Mouse (Mus musculus) MEL (cell line): ENCODE data around the gene Snrnp70. TPM values are rescaled to one million over a fixed set of nuclear protein-coding genes. Genes with fewer than 3 reads are reported as not detected.
A peak's percentile ranks its signal among the peaks of the same experiment; 100 is the strongest.

Experiments used
- DNase-seq: peaks from one replicate; pipeline ENCODE4 v3.0.0; 2011; ENCODE audit warnings: low read depth, low spot score
- H3K27ac ChIP-seq: 2 replicates; pipeline ENCODE4 v1.5.1; 2012; ENCODE audit warnings: low read depth, mild to moderate bottlenecking, control low read depth, low read length, moderate library complexity; ENCODE audit not compliant: control insufficient read depth
- H3K27me3 ChIP-seq, 2 experiments: fragments of 150-350 bp in 1 of 2; sonication (generic) in 1 of 2; 2 replicates each; pipeline ENCODE4 v1.6.1; 2012; ENCODE audit warnings: low read length in 2 of 2, mild to moderate bottlenecking in 2 of 2, improper control_type of control experiment in 1 of 2, moderate library complexity in 1 of 2; ENCODE audit not compliant: insufficient read depth in 2 of 2, control insufficient read depth in 1 of 2
- H3K36me3 ChIP-seq, 2 experiments: 2 replicates each; pipeline ENCODE4 v1.6.1; 2012 to 2014; ENCODE audit warnings: low read length in 2 of 2, improper control_type of control experiment in 1 of 2, inconsistent platforms in 1 of 2, mild to moderate bottlenecking in 1 of 2; ENCODE audit not compliant: insufficient read depth in 2 of 2, control insufficient read depth in 1 of 2
- H3K4me1 ChIP-seq, 2 experiments: fragments of 150-350 bp in 1 of 2; sonication (generic) in 1 of 2; 2 replicates each; pipeline ENCODE4 v1.6.1; 2012; ENCODE audit warnings: low read length in 2 of 2, improper control_type of control experiment in 1 of 2, mild to moderate bottlenecking in 1 of 2; ENCODE audit not compliant: insufficient read depth in 2 of 2, control insufficient read depth in 1 of 2
- H3K4me3 ChIP-seq, 2 experiments: fragments of 150-350 bp in 1 of 2; sonication (generic) in 1 of 2; 2 replicates each; pipeline ENCODE4 v1.5.1; 2012; ENCODE audit warnings: low read depth in 2 of 2, low read length in 2 of 2, mild to moderate bottlenecking in 2 of 2, moderate library complexity in 2 of 2, control low read depth in 1 of 2, improper control_type of control experiment in 1 of 2; ENCODE audit not compliant: control insufficient read depth in 1 of 2, insufficient read depth in 1 of 2
- H3K79me2 ChIP-seq: 2 replicates; pipeline ENCODE4 v1.6.1; 2012; ENCODE audit warnings: mild to moderate bottlenecking, low read length, moderate library complexity; ENCODE audit not compliant: control insufficient read depth, poor library complexity, insufficient read depth
- H3K9ac ChIP-seq: 2 replicates; pipeline ENCODE4 v1.6.1; 2012; ENCODE audit warnings: low read depth, mild to moderate bottlenecking, control low read depth, low read length, moderate library complexity; ENCODE audit not compliant: control insufficient read depth, poor library complexity, severe bottlenecking
- H3K9me3 ChIP-seq: fragments of 150-350 bp; sonication (generic); replicated peaks from 2 replicates; pipeline ENCODE4 v1.6.1; 2012; ENCODE audit warnings: mild to moderate bottlenecking, low read length, improper control_type of control experiment, moderate library complexity; ENCODE audit not compliant: insufficient read depth
- BHLHE40 ChIP-seq: IDR thresholded peaks from 2 replicates; pipeline ENCODE4 v1.6.1; 2012; ENCODE audit warnings: low read depth, mild to moderate bottlenecking, inconsistent platforms, low read length, improper control_type of control experiment, borderline replicate concordance
- E2F4 ChIP-seq: IDR thresholded peaks from 2 replicates; pipeline ENCODE4 v1.6.1; 2011; ENCODE audit warnings: low read depth, low read length, improper control_type of control experiment, borderline replicate concordance
- ELF1 ChIP-seq: IDR thresholded peaks from 2 replicates; pipeline ENCODE4 v1.6.1; 2014; ENCODE audit warnings: low read depth, mild to moderate bottlenecking, inconsistent platforms, low read length, improper control_type of control experiment, moderate library complexity
- ETS1 ChIP-seq: IDR thresholded peaks from 2 replicates; pipeline ENCODE4 v1.6.1; 2012; ENCODE audit warnings: low read depth, mild to moderate bottlenecking, inconsistent platforms, low read length, improper control_type of control experiment, moderate library complexity
- GABPA ChIP-seq: IDR thresholded peaks from 2 replicates; pipeline ENCODE4 v1.6.1; 2012; ENCODE audit warnings: low read depth, mild to moderate bottlenecking, inconsistent platforms, low read length, improper control_type of control experiment, moderate library complexity
- HCFC1 ChIP-seq: IDR thresholded peaks from 2 replicates; pipeline ENCODE4 v1.6.1; 2012; ENCODE audit warnings: low read depth, mild to moderate bottlenecking, inconsistent platforms, low read length, improper control_type of control experiment, moderate library complexity
- MAX ChIP-seq: IDR thresholded peaks from 2 replicates; pipeline ENCODE4 v1.6.1; 2011; ENCODE audit warnings: low read length, improper control_type of control experiment
- MAZ ChIP-seq: IDR thresholded peaks from 2 replicates; pipeline ENCODE4 v1.6.1; 2012; ENCODE audit warnings: low read depth, mild to moderate bottlenecking, inconsistent platforms, low read length, improper control_type of control experiment
- MEF2A ChIP-seq: IDR thresholded peaks from 2 replicates; pipeline ENCODE4 v1.6.1; 2014; ENCODE audit warnings: low read depth, mild to moderate bottlenecking, inconsistent platforms, low read length, improper control_type of control experiment; ENCODE audit not compliant: poor library complexity, insufficient replicate concordance, severe bottlenecking; ENCODE audit errors: extremely low read depth
- MXI1 ChIP-seq: IDR thresholded peaks from 2 replicates; pipeline ENCODE4 v1.6.1; 2011; ENCODE audit warnings: mild to moderate bottlenecking, low read depth, low read length, improper control_type of control experiment
- MYC ChIP-seq: IDR thresholded peaks from 2 replicates; pipeline ENCODE4 v1.6.1; 2011; ENCODE audit warnings: low read depth, mild to moderate bottlenecking, low read length, improper control_type of control experiment, moderate library complexity
- NRF1 ChIP-seq: IDR thresholded peaks from 2 replicates; pipeline ENCODE4 v1.6.1; 2014; ENCODE audit warnings: low read depth, mild to moderate bottlenecking, inconsistent platforms, low read length, improper control_type of control experiment, moderate library complexity; ENCODE audit not compliant: poor library complexity, insufficient read depth, severe bottlenecking
- SIN3A ChIP-seq: IDR thresholded peaks from 2 replicates; pipeline ENCODE4 v1.6.1; 2012; ENCODE audit warnings: low read length, improper control_type of control experiment, inconsistent platforms
- UBTF ChIP-seq: IDR thresholded peaks from 2 replicates; pipeline ENCODE4 v1.6.1; 2012; ENCODE audit warnings: low read depth, mild to moderate bottlenecking, inconsistent platforms, low read length, improper control_type of control experiment, moderate library complexity, borderline replicate concordance; ENCODE audit not compliant: insufficient read depth
- USF1 ChIP-seq: IDR thresholded peaks from 2 replicates; pipeline ENCODE4 v1.6.1; 2014; ENCODE audit warnings: low read depth, mild to moderate bottlenecking, inconsistent platforms, low read length, improper control_type of control experiment, moderate library complexity
- ZC3H11A ChIP-seq: IDR thresholded peaks from 2 replicates; pipeline ENCODE4 v1.6.1; 2012; ENCODE audit warnings: low read depth, mild to moderate bottlenecking, inconsistent platforms, low read length, improper control_type of control experiment
- ZKSCAN1 ChIP-seq: IDR thresholded peaks from 2 replicates; pipeline ENCODE4 v1.6.1; 2012; ENCODE audit warnings: low read depth, mild to moderate bottlenecking, inconsistent platforms, low read length, improper control_type of control experiment, moderate library complexity
- ZMIZ1 ChIP-seq: IDR thresholded peaks from 2 replicates; pipeline ENCODE4 v1.6.1; 2012; ENCODE audit warnings: low read depth, mild to moderate bottlenecking, inconsistent platforms, low read length, improper control_type of control experiment, moderate library complexity
- ZNF384 ChIP-seq: IDR thresholded peaks from 2 replicates; pipeline ENCODE4 v1.6.1; 2012; ENCODE audit warnings: low read depth, mild to moderate bottlenecking, inconsistent platforms, low read length, improper control_type of control experiment
- polyA plus RNA-seq, 2 experiments: library from polyadenylated mRNA; stranded (reverse) in 1 of 2; unstranded in 1 of 2; fragments of >175 nt in 1 of 2; fragments of >200 nt in 1 of 2; gene quantifications; 2 replicates each; pipeline versions ENCODE4 v1.2.1 to v1.2.4; 2012; ENCODE audit warnings: low replicate concordance in 2 of 2, low read depth in 1 of 2; ENCODE audit not compliant: insufficient read length in 2 of 2, insufficient read depth in 1 of 2, missing spikeins in 1 of 2
- total RNA-seq: library from RNA; depleted of rRNA; stranded (reverse); fragments of 300-350 nt; gene quantifications from 2 replicates; pipeline ENCODE4 v1.2.3, GENCODE M21; 2012

Snrnp70 gene
- total and polyA plus RNA-seq, 3 experiments = 272 to 1,478 (median 588) TPM

DNA sequence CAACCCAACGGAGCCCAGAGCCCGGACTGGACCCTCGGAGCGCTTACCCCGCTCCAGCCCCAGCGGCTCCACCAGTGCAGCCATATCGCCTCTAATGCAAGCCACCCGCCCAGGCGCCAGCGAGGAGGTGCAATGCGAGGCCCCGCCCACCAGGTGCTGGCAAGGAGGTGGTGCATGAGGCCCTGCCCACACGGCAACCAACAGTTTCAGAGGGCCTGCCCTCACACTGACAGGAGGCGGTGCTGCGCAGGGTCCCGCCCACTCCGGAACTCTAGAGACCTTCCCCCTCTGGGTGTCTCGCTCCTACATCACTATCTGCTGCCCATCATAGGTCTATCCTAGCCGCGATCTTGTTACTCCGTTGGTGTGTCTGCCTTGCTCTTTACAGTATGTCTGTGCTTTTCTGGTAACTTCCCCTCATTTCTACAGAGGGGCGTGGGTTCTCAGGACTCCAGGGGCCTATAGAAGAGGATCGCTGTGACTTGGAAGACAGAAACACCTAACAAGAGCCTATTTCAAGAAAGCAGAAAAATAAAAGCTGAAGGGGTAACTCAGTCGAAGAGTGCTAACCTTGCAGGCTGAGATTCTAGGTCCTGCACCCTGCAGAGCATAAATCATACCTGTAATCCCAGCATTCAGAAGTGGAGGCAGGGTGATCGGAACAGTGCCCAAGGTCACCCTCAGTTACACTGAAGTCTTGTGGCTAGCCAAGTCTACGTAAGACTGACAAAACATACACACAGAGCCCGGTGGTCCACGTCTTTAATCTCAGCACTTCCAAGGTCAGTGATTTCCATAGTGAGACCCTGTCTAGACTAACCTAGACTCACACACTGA lies 24.8 kb downstream of the Snrnp70 start, which contains the start of gene Lin7b (continued):
- TF ChIP-seq MAZ = peak; percentile 52; the same call in 1 of the 2 replicates
- TF ChIP-seq ZNF384 = no peak
- TF ChIP-seq ETS1 = no peak
- no peak for TF ChIP-seq BHLHE40
- peak; percentile 76 for TF ChIP-seq NRF1
- TF ChIP-seq HCFC1 = peak; percentile 56; the same call in 1 of the 2 replicates
- peak; percentile 25; the same call in 1 of the 2 replicates for TF ChIP-seq MYC
- no peak for TF ChIP-seq GABPA
- TF ChIP-seq ZMIZ1 = no peak
- TF ChIP-seq ZKSCAN1 = no peak

GRCm38 (mm10) chr7:45369836-45370474 lies 25.6 kb downstream of the Snrnp70 start:
- no peaks in the 10 kb centered on the region for H3K9me3 ChIP-seq
- peak overlapping the region; percentile 25 to 57; a peak in 3 of 4 replicates for H3K4me3 ChIP-seq
- no peak overlapping the region; the same call in 1 of the 2 replicates for H3K9ac ChIP-seq
- peaks cover 7 to 12% of the 10 kb centered on the region in 2 experiments for H3K36me3 ChIP-seq
- no peaks in the 10 kb centered on the region; the same call in 1 of the 2 replicates for H3K79me2 ChIP-seq
- no peak for DNase-seq
- no peak overlapping the region for H3K27ac ChIP-seq
- H3K4me1 ChIP-seq = peaks cover 0 to 22% of the 10 kb centered on the region in 2 experiments; a peak in 2 of 4 replicates
- H3K27me3 ChIP-seq = no peaks in the 10 kb centered on the region
- TF ChIP-seq GABPA = no peak

DNA sequence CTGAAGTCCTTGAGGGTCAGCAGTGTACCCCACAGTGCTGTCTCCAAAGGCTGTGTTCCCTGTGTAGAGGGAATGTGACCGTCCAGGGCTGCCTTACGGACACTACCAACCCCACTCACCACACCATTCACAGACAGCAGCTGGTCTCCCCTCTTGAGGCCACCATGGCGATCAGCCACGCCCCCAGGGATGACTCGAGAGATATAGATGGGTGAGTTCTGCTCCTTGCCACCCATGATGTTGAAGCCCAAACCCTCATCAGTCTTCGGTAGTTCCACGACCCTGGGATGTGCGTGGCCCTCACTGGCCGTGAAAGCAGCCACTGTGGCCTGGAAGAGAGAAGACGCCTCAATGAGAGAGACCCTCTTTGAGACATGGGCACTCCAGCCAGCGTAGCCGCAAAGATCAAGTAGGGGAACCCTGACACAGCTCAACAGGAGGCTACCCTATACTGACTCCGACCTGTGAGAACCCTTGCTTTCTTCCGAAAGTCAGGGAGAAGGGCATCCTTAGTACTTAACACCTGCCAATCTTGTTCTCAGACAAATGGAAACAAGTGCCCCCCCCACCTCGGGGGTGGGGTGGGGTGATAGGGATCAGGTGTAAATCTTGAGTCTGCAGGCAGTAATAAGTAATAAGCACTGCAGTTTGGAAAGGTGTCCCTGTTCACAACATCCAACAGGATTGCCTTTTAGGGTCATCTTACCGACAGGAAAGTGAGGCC lies 26.4 kb downstream of the Snrnp70 start:
- Histone ChIP-seq H3K27me3 (no peaks in the 10 kb centered on the region), H3K9me3 (no peaks in the 10 kb centered on the region), H3K36me3 (peaks cover 5 to 7% of the 10 kb centered on the region in 2 experiments), H3K9ac (no peak overlapping the region), H3K79me2 (no peaks in the 10 kb centered on the region; the same call in 1 of the 2 replicates), H3K27ac (no peak overlapping the region), H3K4me1 (peaks cover 0 to 22% of the 10 kb centered on the region in 2 experiments; a peak in 2 of 4 replicates), H3K4me3 (no peak overlapping the region)
- TF ChIP-seq ELF1 = no peak
- TF ChIP-seq MAZ = no peak
- TF ChIP-seq ZKSCAN1 = no peak
- no peak for TF ChIP-seq USF1
- TF ChIP-seq MEF2A = no peak
- no peak for TF ChIP-seq MXI1
- TF ChIP-seq ZNF384 = no peak
- no peak for TF ChIP-seq E2F4
- TF ChIP-seq UBTF = no peak
- no peak for TF ChIP-seq ZC3H11A
- TF ChIP-seq SIN3A = no peak
- no peak for TF ChIP-seq ETS1
- no peak for TF ChIP-seq MAX
- DNase-seq = no peak
